Mouse (Mus musculus) cerebellum, postnatal 36 days (tissue): ENCODE measurements at regions not wholly inside any gene's neighbourhood (a gene's known extent, or its start where the extent isn't known, plus 50 kb on each side); places are given as distances from the start of the nearest gene placed in this dataset.
"Not testable (repeated sequence)": the region's sequence is repeated elsewhere in the genome, so short reads cannot be mapped to it uniquely, and the experiment has no call there.

ENCODE experiments used
- DNase-seq, 2 experiments: peaks; one replicate each; pipeline ENCODE4 v3.0.0; 2021 to 2022; ENCODE audit warnings: mixed read lengths in 2 of 2

DNA sequence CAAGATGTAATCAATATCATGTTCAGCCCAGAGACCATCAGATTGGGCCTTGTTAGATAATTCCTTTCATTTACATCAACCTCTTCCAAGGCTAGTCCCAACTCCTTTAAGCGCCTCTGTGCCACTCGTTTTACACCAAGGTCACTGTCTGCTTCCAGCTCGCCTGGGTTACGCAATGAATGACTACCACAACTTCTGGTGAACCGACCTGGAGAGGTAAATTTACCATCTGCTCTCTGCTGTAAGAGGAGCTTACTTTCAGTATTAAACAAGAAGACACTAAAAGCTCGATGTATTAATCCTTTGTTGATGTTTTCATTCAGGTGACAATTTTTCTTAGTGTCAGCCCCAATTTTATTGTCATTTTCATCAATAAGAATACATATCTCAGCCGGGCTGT is 51.7 kb upstream of the Fam174b start:
- no peak for DNase-seq

GRCm38 (mm10) chr7:73686245-73686644 is 53.9 kb upstream of the Fam174b start:
- not testable (repeated sequence) for DNase-seq

GRCm38 (mm10) chr7:73682756-73683155 is 57.3 kb upstream of the Fam174b start:
- no peak for DNase-seq

DNA sequence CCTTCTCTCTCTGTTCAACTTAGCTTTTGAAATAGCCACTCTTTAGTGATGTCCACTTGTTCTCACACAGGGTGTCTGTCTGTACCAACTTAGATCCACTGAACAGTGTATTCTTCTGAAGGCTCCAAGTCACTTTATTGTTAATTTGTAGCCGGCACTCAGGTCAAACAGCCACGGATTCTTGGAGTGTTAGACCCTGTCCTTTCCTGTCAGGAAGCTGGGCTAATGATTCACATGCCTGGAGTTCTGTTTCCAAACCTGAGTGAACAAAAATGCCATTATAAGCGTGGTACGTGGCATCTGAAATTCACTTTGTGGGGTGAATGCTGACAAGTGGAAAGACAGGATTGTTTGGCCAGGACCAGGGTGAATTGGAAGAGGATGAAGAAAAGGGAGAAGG is 69.5 kb upstream of the Fam174b start:
- no peak for DNase-seq

GRCm38 (mm10) chr7:73668791-73669190 is 71.3 kb upstream of the Fam174b start:
- no peak for DNase-seq

- no peak for DNase-seq
Measured at GRCm38 (mm10) chr7:73666921-73667675, 73.0 kb upstream of the Fam174b start.

DNA sequence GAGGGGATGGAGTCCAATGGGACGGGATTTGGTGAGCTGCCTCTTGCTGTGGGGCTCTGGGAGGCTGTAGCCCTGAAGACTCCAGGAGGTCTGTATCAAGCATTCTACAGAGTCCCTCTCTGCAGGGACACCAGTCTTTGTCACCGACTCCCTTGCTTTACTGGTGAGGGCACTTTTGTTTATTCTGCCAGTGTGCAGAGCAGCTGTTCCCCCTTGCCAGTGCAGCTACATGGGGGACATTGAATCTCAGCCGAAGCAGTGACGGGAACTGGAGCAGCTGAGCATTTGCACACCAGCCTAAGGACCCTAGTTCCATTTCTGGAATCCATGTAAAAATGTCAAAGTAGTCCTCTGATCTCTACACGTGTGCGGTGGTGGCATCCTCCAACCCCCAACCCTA is 75.1 kb upstream of the Fam174b start:
- DNase-seq, result no peak

DNA sequence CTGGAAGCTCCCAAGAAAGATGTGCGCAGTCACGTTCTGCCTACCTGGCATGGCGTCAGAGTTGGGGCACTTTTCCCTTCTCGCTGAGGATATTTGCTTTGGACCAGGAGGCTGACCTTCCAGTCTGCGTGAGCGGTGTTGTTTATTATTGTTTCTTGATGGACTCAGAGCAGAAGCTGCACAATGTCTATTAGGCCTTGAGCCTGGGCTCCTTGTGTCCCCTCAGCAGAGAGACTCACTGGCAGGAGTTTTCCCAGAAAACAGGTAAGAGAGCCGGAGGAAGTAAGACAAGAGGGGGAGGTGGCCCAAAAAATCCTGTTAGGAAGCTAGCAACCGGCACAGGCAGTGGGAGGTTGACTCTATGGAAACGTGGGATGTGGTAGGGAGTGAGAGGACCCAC is 77.6 kb upstream of the Fam174b start:
- no peak for DNase-seq

GRCm38 (mm10) chr7:73661901-73662300 is 78.2 kb upstream of the Fam174b start:
- no peak for DNase-seq

DNA sequence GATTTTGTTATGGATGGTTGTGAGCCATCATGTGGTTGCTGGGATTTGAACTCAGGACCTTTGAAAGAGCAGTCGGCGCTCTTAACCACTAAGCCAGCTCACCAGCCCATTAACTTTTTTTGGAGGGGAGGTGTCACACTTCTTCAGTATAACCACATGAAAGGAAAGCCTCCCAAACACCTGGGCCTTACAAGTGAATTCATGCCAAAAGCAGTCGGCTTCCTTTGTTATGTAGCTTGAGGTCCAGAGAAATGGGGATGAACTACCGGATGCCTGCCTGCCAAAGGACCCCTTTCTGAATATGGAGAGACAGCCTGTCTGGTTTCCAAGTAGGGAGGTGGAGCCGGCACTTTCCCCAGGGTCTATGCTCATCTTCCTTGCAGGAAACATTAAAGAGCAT is 80.6 kb upstream of the Fam174b start:
- DNase-seq, result no peak

DNA sequence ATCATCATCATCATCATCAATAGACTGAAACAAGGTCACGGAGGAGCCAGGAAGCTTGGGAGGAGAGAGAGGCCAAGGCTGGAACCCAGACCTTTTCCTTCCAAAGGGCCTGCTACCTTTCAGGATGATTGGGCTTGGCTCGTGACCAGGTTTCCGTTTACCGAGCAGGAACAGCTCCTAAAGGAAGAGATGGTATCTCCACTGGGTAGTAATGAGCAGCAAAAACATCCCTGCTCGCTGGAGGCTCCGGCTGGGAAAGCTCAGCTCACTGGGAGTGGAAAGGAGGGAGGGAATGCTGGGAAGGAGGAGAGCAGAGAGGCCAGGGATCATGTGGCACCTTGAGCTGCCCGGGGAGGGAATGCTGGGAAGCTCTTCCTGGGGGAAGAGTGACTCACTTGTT is 82.8 kb upstream of the Fam174b start:
- DNase-seq, result no peak

GRCm38 (mm10) chr7:73656424-73656795 is 83.7 kb upstream of the Fam174b start:
- DNase-seq, result not testable (repeated sequence)

DNA sequence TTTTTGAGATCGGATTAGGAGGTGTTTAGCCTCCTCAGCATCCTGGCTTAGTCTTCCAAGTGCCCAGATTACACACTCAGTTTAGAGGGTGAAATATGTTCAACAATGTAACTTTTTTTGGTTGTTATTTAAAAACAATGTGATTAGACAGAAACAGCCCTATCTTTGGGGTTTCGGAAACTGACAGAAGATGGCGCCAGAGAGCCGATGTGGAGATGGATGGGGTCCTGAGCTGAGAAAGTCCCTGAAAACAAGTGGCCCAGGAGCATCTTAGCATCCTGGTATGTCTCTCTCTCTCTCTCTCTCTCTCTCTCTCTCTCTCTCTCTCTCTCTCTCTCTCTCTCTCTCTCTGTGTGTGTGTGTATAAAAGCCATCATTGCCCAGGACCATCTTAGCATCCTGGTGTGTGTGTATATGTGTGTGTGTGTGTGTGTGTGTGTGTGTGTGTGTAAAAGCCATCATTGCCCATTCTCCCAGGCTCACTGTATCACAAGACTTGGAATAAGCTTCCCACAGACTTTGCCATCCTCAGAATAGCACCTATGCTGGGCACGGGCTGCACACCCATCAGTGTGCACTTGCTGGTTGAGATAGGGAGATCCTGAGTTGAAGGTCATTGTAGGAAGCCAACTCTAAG is 84.2 kb upstream of the Fam174b start:
- DNase-seq, result peak; percentile 52 to 62

DNA sequence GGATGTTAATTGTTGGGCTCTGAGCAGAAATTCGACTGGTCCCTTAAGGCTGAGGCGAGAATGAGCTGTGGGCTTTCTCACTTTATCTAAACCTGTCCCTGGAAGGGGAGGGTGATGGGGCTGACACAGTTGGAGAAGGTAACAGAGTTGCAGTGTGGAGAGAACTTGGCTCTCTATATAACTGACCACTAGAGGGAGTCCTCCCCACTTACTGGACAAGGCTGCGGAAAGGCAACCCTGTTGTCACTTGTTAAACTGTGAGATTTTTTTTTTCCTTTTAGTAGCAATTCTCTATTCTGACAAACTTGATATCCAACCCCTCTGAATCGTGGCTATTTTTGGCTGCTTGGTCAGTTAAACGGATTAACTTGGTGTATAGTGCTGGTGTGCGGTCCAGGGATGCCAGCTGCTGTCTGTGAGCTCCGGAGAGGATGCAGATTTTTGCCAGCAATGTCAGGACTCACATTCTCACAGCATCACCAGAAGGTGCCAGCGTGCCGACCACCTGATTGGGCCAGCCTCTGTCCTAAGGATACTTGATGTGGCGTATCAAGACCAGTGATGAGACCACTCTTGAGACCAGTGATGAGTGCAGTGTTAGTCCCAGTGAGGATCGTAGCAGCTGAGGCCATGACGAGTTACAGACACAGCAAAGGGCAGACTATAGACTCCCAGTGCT is 85.8 kb upstream of the Fam174b start:
- DNase-seq, result peak; percentile 26 to 46

DNA sequence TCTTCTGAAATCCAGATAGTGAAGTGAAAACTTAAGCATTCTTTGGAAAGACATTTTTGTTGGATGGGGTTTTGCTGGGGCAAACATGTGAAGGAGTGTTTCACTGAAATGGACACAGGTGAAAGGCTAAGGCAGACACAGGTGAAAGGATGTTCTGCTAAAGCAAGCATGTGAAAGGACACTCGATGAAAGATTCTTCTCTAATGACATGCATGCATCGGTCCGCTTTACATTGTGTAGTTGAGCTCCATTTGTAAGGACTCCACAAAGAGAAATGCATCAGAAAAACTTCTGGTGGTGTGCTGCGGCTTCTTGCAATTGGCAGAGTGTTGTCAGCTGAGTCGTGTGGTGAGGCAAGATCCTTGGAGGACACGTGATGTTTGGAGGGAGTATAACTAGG is 89.2 kb upstream of the Fam174b start:
- no peak for DNase-seq

- DNase-seq, result peak; percentile 79 to 86
Measured at GRCm38 (mm10) chr7:73648010-73648409, 92.1 kb upstream of the Fam174b start.

GRCm38 (mm10) chr7:73647140-73647539 is 93.0 kb upstream of the Fam174b start:
- DNase-seq, result no peak

DNA sequence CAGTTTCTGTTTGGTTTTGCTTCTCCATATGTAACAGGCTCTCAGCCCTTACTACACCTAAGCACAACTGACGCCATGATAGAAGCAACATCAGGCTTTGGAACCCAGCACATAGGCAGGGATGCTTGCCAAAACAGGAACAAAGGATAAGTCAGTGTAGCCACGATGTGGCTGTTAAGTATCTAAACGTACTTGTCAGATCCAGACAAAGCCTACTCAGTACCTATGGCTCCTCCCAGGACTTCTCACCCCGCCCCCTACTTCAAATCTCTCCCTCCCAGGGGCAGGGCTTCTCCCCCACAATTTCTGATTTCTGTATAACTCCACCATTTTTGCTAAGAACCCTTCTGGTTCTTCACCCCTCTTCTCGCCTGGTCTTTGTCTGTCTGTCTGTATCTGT is 93.4 kb upstream of the Fam174b start:
- no peak for DNase-seq

GRCm38 (mm10) chr7:73644362-73644904 is 95.7 kb upstream of the Fam174b start:
- no peak for DNase-seq

DNA sequence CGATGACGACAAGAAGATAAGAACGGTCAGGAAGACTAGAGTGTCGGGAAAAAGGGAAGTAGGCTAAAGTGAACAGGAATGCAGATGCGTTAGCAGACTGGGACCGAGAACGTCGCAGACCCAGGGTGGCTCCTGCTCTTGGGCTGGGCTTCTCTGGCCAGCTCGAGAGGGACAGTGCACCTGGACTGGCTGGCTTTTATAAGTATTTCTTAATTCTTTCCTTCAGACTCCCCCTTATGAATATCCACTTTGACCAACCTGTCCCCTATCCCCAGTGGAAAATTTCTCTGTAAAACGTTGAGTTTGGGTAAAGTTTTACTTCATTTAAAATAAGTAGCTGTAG is 96.1 kb upstream of the Fam174b start:
- no peak for DNase-seq

GRCm38 (mm10) chr7:73643306-73643992 is 96.7 kb upstream of the Fam174b start:
- no peak for DNase-seq

DNA sequence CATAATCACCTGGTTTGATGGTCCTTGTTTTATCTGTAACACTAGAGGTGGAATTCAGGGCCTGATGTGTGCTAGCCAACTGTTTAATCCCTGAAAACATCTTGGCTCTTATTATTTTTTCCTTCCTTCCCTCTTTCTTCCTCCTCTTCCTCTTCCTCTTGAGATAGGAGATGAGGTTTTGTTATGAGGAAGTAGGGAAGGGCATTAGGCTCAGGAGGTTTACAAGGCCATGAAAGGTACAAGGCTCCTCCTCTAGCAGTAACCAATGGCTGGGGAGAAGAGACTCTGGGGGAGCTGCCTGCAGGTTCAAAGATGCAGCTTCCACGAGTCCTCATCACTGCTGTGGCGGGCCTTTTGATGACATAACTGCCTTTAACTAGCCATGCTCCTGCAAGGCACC is 98.6 kb upstream of the Chd2 start:
- no peak for DNase-seq

GRCm38 (mm10) chr7:73637810-73638125 is 96.1 kb upstream of the Chd2 start:
- DNase-seq, result no peak
